Mouse (Mus musculus) cerebellum, adult 2 months (tissue): ENCODE data around the gene Rnf103. TPM values are rescaled to one million over a fixed set of nuclear protein-coding genes. Genes with fewer than 3 reads are reported as not detected.
"Not testable (repeated sequence)": the region's sequence is repeated elsewhere in the genome, so short reads cannot be mapped to it uniquely, and the experiment has no call there.

Source experiments
- DNase-seq, 2 experiments: peaks; one replicate each; pipeline ENCODE4 v3.0.0; 2021
- H3K27ac ChIP-seq: fragments of 200-500 bp; 2 replicates; pipeline ENCODE4 v1.5.1; 2012; ENCODE audit warnings: low read length, control low read depth, inconsistent platforms; ENCODE audit not compliant: insufficient read depth
- H3K27me3 ChIP-seq: fragments of 200-500 bp; 2 replicates; pipeline ENCODE4 v1.6.1; 2012; ENCODE audit warnings: inconsistent platforms, mild to moderate bottlenecking, low read length, moderate library complexity; ENCODE audit not compliant: control insufficient read depth, insufficient read depth
- H3K4me1 ChIP-seq: fragments of 200-500 bp; 2 replicates; pipeline ENCODE4 v1.6.1; 2011; ENCODE audit warnings: low read length; ENCODE audit not compliant: control insufficient read depth, insufficient read depth
- H3K4me3 ChIP-seq: fragments of 200-500 bp; replicated peaks from 2 replicates; pipeline ENCODE3; 2011; ENCODE audit warnings: mild to moderate bottlenecking, low read depth, low read length, control low read depth; ENCODE audit not compliant: insufficient read depth
- CTCF ChIP-seq: fragments of 200-500 bp; IDR thresholded peaks from 2 replicates; pipeline ENCODE4 v1.5.1; 2011; ENCODE audit warnings: low read depth, mild to moderate bottlenecking, control low read depth, low read length, moderate library complexity, borderline replicate concordance; ENCODE audit not compliant: insufficient read depth
- POLR2A ChIP-seq: fragments of 200-500 bp; IDR thresholded peaks from 2 replicates; pipeline ENCODE4 v1.6.1; 2011; ENCODE audit warnings: low read length, control low read depth, borderline replicate concordance; ENCODE audit not compliant: insufficient read depth
- WGBS: fragments of 180-500 bp; shearing (Covaris S2); methylation state at CpG from one replicate; pipeline ENCODE4 v1.1.7; 2018; 5-methylcytosine and 5-hydroxymethylcytosine counted together
- polyA plus RNA-seq: library from polyadenylated mRNA; depleted of rRNA; stranded (reverse); fragments of >200 nt; gene quantifications from 2 replicates; pipeline ENCODE4 v1.2.3, GENCODE M21; 2012

Gene Rnf103
- polyA plus RNA-seq, 1 experiment: 40.2 TPM

GRCm38 (mm10) chr6:71469291-71469690, 24.4 kb upstream of the Rnf103 start:
- Histone ChIP-seq H3K27ac (no peak overlapping the region), H3K4me3 (no peak overlapping the region), H3K4me1 (no peaks in the 10 kb centered on the region; the same call in 1 of the 2 replicates), H3K27me3 (no peaks in the 10 kb centered on the region)
- 72% methylated on average over 3 of the region's 3 CpGs for WGBS
- DNase-seq: no peak
- TF ChIP-seq CTCF: no peak
- TF ChIP-seq POLR2A: no peak

GRCm38 (mm10) chr6:71471830-71472520, 21.7 kb upstream of the Rnf103 start:
- DNase-seq: no peak
- no peak for TF ChIP-seq CTCF
- TF ChIP-seq POLR2A: no peak
- Histone ChIP-seq H3K4me1 (no peaks in the 10 kb centered on the region; the same call in 1 of the 2 replicates), H3K27me3 (no peaks in the 10 kb centered on the region), H3K27ac (no peak overlapping the region), H3K4me3 (no peak overlapping the region)
- 86% methylated on average over 4 of the region's 4 CpGs for WGBS

- 100% methylated on average over 1 of the region's 1 CpGs for WGBS
- no peak for TF ChIP-seq POLR2A
- no peak for TF ChIP-seq CTCF
- Histone ChIP-seq H3K4me3 (no peak overlapping the region), H3K27me3 (no peaks in the 10 kb centered on the region), H3K4me1 (no peaks in the 10 kb centered on the region; the same call in 1 of the 2 replicates), H3K27ac (no peak overlapping the region)
- no peak for DNase-seq
Observed at GRCm38 (mm10) chr6:71472786-71473185, 20.9 kb upstream of the Rnf103 start.

- no peaks in the 10 kb centered on the region for H3K4me1 ChIP-seq
- WGBS: 88% methylated on average over 3 of the region's 3 CpGs
- no peak overlapping the region for H3K27ac ChIP-seq
- TF ChIP-seq POLR2A (no peak), CTCF (no peak)
- no peak for DNase-seq
- no peaks in the 10 kb centered on the region for H3K27me3 ChIP-seq
- H3K4me3 ChIP-seq: no peak overlapping the region
Observed at GRCm38 (mm10) chr6:71475604-71476003, 18.1 kb upstream of the Rnf103 start.

- 77% methylated on average over 5 of the region's 5 CpGs for WGBS
- Histone ChIP-seq H3K27me3 (no peaks in the 10 kb centered on the region), H3K4me3 (no peak overlapping the region), H3K27ac (no peak overlapping the region), H3K4me1 (no peaks in the 10 kb centered on the region)
- TF ChIP-seq CTCF (no peak), POLR2A (no peak)
- DNase-seq: no peak
Observed at GRCm38 (mm10) chr6:71476783-71477182, 16.9 kb upstream of the Rnf103 start.

GRCm38 (mm10) chr6:71478816-71479568, 14.7 kb upstream of the Rnf103 start:
- H3K27me3 ChIP-seq, DNase-seq, H3K27ac ChIP-seq, H3K4me3 ChIP-seq, H3K4me1 ChIP-seq: not testable (repeated sequence)
- WGBS: 95% methylated on average over 10 of the region's 10 CpGs

- H3K4me1 ChIP-seq, H3K4me3 ChIP-seq, DNase-seq, H3K27ac ChIP-seq, H3K27me3 ChIP-seq: not testable (repeated sequence)
- 83% methylated on average over 2 of the region's 2 CpGs for WGBS
Observed at GRCm38 (mm10) chr6:71479588-71479987, 14.1 kb upstream of the Rnf103 start.

- no peak for TF ChIP-seq CTCF
- no peak for TF ChIP-seq POLR2A
- WGBS: 63% methylated on average over 1 of the region's 1 CpGs
- Histone ChIP-seq H3K27me3 (no peaks in the 10 kb centered on the region), H3K4me3 (no peak overlapping the region), H3K4me1 (no peaks in the 10 kb centered on the region), H3K27ac (no peak overlapping the region)
- DNase-seq: no peak
Observed at GRCm38 (mm10) chr6:71480136-71480535, 13.6 kb upstream of the Rnf103 start.
